Mouse (Mus musculus): ENCODE measurements around the gene Aqp3.
"Not testable (repeated sequence)": the region's sequence is repeated elsewhere in the genome, so short reads cannot be mapped to it uniquely, and the experiment has no call there.

Aqp3 gene

DNA sequence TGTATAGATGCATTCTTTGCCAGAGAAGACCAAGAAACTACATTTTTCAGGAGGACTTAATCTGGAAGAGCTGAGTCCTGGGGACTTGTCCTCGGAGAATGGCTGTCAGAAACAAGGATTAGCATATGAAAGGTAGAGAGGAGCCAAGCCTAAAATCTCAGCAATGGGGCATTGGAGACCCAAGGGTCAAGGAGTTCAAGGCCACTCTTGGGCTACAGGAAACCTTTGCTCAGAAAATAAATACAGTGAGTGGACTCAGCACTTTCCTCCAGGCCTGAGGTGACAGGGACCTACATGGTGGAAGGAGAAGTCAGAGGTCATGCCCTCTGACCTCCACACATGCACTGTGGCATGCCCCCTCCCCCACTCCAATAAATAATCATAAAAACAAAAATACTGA, 3.0 kb upstream of the Aqp3 start:
- no peak for DNase-seq

DNA sequence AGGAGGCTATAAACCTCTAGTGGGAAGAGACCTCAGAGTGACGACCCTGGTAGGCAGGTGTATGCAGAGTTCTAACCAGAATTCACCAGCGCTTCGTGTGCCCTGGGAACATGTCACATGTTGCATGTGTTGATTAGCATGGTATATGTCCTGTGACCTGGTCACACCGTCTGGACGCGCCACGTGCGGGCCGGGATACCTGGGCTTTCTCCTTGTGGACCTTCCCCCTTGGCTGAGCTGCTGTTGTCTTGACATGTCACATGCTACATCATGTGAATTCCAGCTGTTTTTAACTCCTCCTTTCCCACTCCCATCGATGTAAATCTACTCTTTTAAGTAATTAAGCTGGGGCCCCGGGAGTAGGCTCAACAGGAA, 581 bp upstream of the Aqp3 start:
- no peak for DNase-seq

- DNase-seq: no peak
These were observed 602 bp downstream of the Aqp3 start for GRCm38 (mm10) chr4:41097381-41097780.

DNA sequence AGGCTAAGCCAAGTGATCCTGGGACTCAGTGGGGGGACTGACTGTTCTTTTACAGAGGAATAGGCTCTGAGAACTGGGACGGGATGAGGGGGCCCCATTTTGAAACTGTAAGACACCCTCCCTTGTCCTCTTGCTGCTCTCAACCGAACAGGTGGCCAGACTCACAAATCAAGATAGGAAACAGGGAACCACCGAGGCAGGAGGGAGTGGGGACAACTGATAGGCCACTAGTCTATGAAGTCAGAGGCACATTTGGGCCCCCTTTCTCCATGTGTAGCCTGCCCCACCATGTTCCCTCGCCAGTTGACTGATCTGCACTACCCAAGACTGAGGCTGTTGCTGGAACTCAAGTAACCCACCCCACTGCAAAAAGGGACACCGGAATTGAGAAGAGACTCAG, 1.2 kb downstream of the Aqp3 start:
- DNase-seq: no peak

DNA sequence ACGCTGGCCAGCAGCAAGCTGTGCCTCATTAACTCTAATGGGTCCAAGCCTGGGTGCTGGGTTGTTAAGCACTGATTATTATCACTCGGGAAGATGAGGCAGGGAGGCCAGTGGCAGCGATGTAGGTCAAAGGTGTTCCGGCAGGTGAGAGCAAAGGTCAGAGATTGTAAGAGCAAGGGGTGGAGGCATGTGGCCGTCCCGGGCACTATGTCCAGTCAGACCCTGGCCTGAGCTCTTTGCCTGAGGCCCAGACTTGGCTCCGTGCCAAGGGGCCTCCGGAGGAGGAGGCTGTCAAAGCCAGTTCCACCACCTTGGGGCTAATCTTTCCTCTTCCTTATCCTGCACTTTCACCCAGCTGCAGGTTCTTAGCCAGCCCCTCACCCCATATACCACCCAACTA, 1.8 kb downstream of the Aqp3 start:
- DNase-seq: no peak

DNA sequence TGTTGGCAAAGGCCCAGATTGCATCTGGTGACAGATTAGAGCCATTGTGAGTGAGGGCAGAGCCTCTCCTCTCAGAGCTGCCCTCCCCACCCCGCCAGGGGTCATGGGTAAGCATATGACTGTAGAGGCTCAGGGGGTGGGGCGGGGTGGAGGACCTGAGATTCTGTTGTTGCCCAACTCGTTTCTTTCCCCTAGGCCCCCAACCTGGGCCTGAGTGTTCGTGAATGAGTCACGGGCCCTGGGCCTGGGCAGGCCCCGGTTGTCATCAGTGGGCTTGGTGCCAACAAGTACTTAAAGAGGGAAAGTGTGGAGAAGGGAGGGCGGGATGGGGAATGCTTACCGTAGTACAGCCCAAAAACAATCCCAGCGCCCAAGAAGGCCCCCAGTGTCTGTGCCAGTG, 3.6 kb downstream of the Aqp3 start:
- DNase-seq: no peak

DNA sequence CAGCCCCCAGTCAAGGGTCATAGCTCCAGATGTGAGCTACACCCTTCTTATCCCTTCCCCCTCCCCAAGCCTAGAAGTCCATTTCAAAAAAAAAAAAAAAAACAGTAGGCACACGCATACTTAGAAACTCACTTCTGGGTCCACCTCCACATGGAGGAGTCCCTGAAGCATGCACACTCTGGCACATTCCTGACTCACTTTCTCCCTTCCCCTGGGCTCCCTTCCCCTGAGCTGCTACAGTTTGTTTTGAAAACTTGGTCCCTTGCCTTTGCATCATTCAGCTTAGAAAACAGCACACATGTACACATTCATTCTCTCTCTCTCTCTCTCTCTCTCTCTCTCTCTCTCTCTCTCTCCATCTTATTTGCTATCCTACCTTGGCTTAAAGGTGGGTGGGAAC, 5.0 kb downstream of the Aqp3 start:
- DNase-seq: no peak

- DNase-seq: no peak
These were observed 6.6 kb downstream of the Aqp3 start for GRCm38 (mm10) chr4:41091391-41091790.

DNA sequence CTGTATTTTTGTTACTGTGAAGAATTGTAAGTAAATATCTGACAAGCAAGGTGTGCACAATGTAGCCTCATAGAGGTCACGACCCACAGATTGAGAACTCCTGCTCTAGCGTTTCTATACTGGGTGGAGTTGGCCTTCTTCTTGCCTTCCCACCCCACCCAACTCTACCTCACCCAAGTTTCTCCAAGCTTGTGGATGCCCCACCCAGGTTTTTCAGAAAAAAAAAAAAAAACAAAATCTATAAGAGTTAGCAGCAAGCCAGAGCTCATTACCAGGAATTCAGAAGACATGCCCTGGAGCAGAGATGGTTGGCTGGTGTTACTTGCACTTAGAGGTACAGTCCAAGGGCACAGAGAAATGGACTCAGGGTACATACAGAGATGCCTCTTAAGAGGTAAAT, 8.3 kb downstream of the Aqp3 start:
- DNase-seq: no peak

DNA sequence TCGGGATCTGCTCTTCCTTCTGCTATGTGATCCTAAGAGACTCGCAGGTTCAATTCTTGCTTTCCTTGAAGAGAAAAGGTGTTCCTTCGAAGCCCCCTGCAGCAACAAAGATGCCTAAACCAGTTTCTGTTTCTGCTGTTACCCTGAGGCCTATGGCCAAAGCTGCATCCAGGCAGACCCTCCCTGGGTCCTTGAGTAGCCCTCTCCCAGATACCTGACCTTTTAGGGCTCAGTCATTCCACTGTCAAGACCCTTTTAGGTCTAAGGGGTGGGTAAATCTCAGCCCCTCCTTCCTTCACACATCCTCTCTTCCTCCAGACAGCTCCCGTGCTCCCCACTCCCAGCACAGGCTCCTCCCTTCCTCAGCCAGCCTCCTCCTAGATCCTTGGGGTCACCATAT, 8.8 kb downstream of the Aqp3 start:
- DNase-seq: no peak

DNA sequence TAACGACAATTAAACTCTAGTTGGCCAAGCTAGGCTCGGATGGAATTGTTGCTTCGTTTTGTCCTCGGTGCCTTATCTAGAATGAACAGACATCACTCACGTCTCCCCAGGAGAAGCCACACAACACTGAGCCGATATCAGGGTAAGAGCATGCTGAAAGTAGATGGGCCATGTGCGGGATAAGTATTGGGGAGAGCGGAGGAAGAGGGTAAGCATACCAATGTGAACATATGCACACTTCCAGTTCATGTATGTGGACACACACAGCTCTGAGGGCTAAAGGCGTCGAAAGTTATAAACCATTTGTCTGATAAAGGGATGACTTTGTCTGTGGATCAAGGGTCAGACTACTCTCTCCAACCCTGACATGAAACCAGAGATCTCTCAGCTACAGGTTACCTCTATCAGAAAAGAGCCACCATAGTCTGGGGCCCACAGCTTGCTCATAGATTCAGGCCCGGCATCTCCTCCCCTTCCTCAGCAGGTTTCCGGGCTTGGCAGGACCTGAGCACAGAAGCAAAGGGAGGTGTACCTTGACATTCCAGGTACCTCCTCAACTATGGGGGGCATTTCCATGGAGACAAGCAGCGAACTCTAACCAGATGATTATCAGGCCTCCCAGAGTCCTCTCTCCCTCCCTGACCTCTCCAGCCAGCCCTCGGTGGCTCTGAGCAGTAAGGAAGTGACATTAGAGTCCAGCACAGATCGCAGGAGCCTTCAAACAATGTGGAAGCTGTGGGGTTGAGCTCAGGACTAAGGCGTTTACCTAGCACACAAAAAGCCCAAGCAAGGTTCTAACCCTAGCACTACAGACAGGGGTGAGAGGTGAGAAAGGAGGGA, 10.3 kb downstream of the Aqp3 start:
- DNase-seq: no peak

DNA sequence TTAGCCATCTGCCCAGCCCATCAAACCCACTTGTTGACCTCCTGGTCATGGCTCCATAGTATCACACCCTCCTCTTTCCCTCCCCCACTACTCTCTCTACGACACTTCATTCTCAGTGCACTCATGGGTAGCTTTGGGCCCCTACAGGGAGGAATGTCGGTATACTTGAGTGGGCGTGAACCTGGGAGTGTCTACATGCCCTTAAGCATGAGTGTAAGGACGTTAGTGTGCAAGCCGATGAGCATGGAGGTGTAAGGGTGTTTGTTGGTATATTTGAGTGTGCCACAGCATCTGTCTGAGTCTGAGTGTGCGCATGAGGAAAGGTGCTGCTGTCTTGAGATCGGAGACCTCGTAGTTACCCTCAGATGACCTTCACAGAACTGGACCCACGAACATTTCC, 11.0 kb downstream of the Aqp3 start:
- no peak for DNase-seq

DNA sequence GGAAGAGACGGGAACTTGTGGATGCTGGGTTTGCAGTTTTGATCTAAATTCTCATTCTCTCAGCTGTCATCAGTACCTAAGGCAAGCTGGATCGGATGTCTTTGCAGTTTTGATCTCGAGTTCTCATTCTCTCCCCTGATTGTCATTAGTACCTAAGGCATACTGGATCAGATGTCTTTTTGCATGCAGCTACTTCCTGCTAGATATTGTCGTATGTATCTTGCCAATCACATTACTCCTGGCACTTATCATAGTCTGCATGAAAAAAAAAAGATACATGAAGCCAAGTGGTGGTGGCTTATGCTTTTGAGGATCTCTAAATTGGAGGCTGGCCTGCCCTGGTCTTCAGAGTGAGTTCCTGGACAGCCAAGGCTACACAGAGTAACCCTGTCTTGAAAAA, 13.2 kb downstream of the Aqp3 start:
- no peak for DNase-seq

DNA sequence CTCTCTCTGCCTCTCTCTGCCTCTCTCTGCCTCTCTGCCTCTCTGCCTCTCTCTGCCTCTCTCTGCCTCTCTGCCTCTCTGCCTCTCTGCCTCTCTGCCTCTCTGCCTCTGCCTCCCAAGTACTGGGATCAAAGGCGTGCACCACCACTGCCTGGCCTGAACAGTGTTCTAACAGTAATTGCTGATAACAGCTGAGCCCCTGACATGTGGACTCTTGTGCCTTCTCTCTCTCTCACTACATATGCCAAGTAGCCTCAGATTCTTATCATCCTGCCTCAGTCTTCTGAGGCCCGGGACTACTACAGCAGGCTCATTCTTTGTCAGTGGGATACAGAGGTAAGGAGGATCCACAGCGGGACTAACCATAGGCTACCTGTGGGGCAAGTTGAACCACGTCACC, 15.2 kb downstream of the Aqp3 start:
- not testable (repeated sequence) for DNase-seq

DNA sequence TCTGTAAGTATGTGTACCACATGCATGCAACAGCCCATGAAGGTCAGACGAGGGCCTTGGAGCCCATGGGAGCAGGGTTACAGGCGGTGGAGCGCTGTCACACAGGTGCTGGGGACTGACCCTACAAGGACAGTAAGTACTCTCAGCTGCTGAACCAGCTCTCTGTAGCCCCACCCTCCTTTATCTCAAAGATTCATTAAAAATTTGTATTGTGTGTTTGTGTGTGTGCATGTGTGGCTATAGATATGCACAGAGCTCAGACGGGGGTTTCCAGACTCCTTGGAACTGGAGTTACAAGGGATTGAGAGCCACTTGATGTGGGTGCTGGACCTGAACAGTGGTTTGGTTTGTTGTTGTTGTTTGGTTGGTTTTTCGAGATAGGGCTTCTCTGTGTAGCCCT, 16.2 kb downstream of the Aqp3 start:
- no peak for DNase-seq

GRCm38 (mm10) chr4:41078726-41079125, 19.3 kb downstream of the Aqp3 start:
- DNase-seq: no peak

- no peak for DNase-seq
These were observed 23.5 kb downstream of the Aqp3 start for GRCm38 (mm10) chr4:41074461-41074860.

- no peak for DNase-seq
These were observed 24.8 kb downstream of the Aqp3 start for GRCm38 (mm10) chr4:41073008-41073817.

GRCm38 (mm10) chr4:41071500-41072429, 26.2 kb downstream of the Aqp3 start:
- no peak for DNase-seq

DNA sequence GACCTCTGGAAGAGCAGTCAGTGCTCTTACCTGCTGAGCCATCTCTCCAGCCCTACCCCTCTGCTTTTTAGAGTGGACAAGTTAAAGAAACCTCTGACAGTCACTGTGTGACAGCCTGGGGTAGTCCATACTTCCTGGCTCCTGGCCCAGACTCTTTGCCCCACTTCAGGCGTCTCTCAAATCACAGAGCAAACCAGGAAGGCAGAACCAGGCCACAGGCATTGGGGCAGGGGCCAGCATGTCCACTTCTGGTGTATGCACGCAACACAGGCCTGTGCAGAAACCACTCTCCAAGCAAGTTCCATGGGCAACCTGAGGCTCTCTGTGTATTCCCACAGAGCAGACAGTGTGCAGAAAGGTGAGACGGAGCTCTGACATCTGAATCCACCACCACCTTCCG, 32.8 kb downstream of the Aqp3 start:
- no peak for DNase-seq

GRCm38 (mm10) chr4:41063894-41064673, 33.9 kb downstream of the Aqp3 start:
- DNase-seq: no peak

- DNase-seq: no peak
These were observed 34.6 kb downstream of the Aqp3 start for GRCm38 (mm10) chr4:41063351-41063750.

Data from right cerebral cortex, postnatal 25 days (tissue).